Mouse (Mus musculus): ENCODE measurements at regions not wholly inside any gene's neighbourhood (a gene's known extent, or its start where the extent isn't known, plus 50 kb on each side); places are given as distances from the start of the nearest gene placed in this dataset.

DNA sequence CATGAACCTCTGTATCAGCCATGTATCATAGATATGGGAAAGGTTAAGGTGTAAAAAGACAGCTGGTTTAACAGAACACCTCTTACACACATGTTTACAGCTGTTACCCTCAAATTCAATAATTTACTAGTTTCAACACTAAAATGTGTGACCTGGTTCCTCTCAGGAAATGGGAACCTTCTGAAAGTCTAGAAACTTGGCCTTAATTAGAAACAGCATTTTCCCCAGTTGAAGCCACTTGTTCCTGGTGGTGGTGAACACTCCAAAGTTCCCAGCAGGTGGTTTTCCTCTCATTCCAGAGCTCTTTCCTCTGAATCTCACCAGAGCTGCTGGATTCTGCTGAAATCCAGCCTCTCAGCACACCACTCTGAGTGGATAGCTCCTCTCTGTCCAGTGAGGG is 570.5 kb upstream of the Frg1 start:
- TF ChIP-seq CTCF (IDR thresholded peaks at IDR 0.05; ENCODE audit: low read depth) (no peak), EP300 (IDR thresholded peaks at IDR 0.05; ENCODE audit: low read depth) (no peak)

Data from liver, embryonic 14.5 days (tissue).